Mouse (Mus musculus) hindbrain, embryonic 16.5 days (tissue): Measurements from ENCODE around the gene Snap25. TPM values are rescaled to one million over a fixed set of nuclear protein-coding genes. Genes with fewer than 3 reads are reported as not detected.

Source experiments
- ATAC-seq: fragments of 200-750 bp; cut with Nextera tagmentation; 2 replicates; pipeline ENCODE4 v1.8.0; 2017; ENCODE audit warnings: moderate TSS enrichment, moderate library complexity
- H3K27ac ChIP-seq: fragments of 300-500 bp; sonication (generic); 2 replicates; pipeline ENCODE4 v1.5.1; 2014; ENCODE audit warnings: low read depth, mild to moderate bottlenecking, control low read depth, low read length, moderate library complexity
- H3K27me3 ChIP-seq: fragments of 300-500 bp; sonication (generic); replicated peaks from 2 replicates; pipeline ENCODE4 v1.6.1; 2014; ENCODE audit warnings: low read length; ENCODE audit not compliant: control insufficient read depth, insufficient read depth
- H3K36me3 ChIP-seq: fragments of 300-500 bp; sonication (generic); 2 replicates; pipeline ENCODE4 v1.6.1; 2014; ENCODE audit warnings: mild to moderate bottlenecking, low read length, moderate library complexity, mixed read lengths; ENCODE audit not compliant: control insufficient read depth, insufficient read depth
- H3K4me1 ChIP-seq: fragments of 300-500 bp; sonication (generic); 2 replicates; pipeline ENCODE4 v1.6.1; 2014; ENCODE audit warnings: low read depth, low read length; ENCODE audit not compliant: control insufficient read depth, insufficient read depth
- H3K4me2 ChIP-seq: fragments of 300-500 bp; sonication (generic); 2 replicates; pipeline ENCODE4 v1.6.1; 2014; ENCODE audit warnings: mild to moderate bottlenecking, low read length, control low read depth, moderate library complexity
- H3K4me3 ChIP-seq: fragments of 300-500 bp; sonication (generic); 2 replicates; pipeline ENCODE4 v1.5.1; 2014; ENCODE audit warnings: mild to moderate bottlenecking, low read length, control low read depth, moderate library complexity
- H3K9ac ChIP-seq: fragments of 300-500 bp; sonication (generic); 2 replicates; pipeline ENCODE4 v1.6.1; 2014; ENCODE audit warnings: low read depth, mild to moderate bottlenecking, control low read depth, low read length, moderate library complexity
- H3K9me3 ChIP-seq: fragments of 300-500 bp; sonication (generic); 2 replicates; pipeline ENCODE4 v1.6.1; 2014; ENCODE audit warnings: mild to moderate bottlenecking, low read length, moderate library complexity; ENCODE audit not compliant: control insufficient read depth
- WGBS: fragments of 180-500 bp; shearing (Covaris S2); extraction: QIAGEN DNeasy Blood & Tissue Kit; methylation state at CpG from one replicate; pipeline ENCODE4 v1.1.7; 2014; 5-methylcytosine and 5-hydroxymethylcytosine counted together
- polyA plus RNA-seq: library from polyadenylated mRNA; unstranded; fragments of >200 nt; fragmentation: Nextera tagmentation; extraction: Ambion mirVana; gene quantifications from 2 replicates; pipeline ENCODE4 v1.2.1, GENCODE M21; 2015

The Snap25 gene
- polyA plus RNA-seq: 326 and 328 TPM in 2 replicates

DNA sequence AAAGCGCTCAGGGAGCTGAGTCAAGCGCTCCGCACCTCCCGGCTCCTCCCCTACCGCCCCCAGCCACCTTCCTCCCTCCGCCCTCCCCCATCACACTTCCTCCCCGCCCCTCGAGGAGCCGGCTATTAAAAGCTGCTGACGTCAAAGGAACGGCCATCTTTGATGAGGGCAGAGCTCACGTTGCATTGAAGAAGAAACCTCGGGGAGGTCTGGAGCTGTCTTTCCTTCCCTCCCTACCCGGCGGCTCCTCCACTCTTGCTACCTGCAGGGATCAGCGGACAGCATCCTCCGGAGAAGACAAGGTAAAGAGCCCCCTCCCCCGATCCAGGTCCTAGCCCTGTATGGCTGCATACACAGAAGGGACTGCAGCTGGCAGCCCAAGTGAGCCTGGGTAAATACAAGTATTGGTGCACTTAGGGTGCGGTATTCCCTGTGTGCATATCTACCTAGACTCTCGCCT is at the start of gene Snap25:
Snap25 (plus strand) TSS at position 155 of the 460 bp plus-strand sequence.
- H3K9ac ChIP-seq: peak within 1 kb of the TSS; percentile 85
- H3K4me2 ChIP-seq: peak within 1 kb of the TSS; percentile 69
- peak within 1 kb of the TSS; percentile 90 for H3K27ac ChIP-seq
- peak; percentile 89 for ATAC-seq
- H3K4me1 ChIP-seq: peaks cover 3% of the 10 kb centered on the region
- no peaks in the 10 kb centered on the region for H3K36me3 ChIP-seq
- H3K9me3 ChIP-seq: no peaks in the 10 kb centered on the region
- H3K27me3 ChIP-seq: no peaks in the 10 kb centered on the region
- WGBS: 1% methylated on average over 20 of the region's 20 CpGs
- peak within 1 kb of the TSS; percentile 81 for H3K4me3 ChIP-seq

DNA sequence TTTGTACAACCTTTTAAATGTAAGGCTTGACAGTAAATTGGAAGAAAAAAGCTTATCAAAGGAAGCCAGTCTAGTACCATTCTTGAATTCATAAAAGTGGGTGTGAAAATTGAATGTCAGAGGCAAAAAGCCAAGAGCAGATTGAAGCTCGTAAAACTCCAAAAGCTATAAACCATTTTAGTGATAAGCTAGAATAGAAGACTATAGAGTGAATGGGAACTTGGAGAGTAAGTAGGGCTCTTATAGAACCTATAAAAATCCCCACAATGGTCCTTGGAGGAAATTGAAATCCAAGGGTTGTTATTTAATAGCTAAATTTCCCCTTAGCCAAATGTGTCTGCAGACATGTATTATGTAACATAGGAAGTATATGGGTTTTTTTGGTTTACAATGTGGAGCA is 46.3 kb upstream of the Snap25 start:
- H3K9me3 ChIP-seq: no peaks in the 10 kb centered on the region
- no peak overlapping the region for H3K4me3 ChIP-seq
- WGBS: 83% methylated on average over 1 of the region's 1 CpGs
- no peak overlapping the region for H3K27ac ChIP-seq
- no peak for ATAC-seq
- no peaks in the 10 kb centered on the region for H3K36me3 ChIP-seq
- H3K4me1 ChIP-seq: peaks cover 6% of the 10 kb centered on the region; the same call in 1 of the 2 replicates
- H3K27me3 ChIP-seq: no peaks in the 10 kb centered on the region
- no peak overlapping the region for H3K9ac ChIP-seq
- no peak overlapping the region for H3K4me2 ChIP-seq

DNA sequence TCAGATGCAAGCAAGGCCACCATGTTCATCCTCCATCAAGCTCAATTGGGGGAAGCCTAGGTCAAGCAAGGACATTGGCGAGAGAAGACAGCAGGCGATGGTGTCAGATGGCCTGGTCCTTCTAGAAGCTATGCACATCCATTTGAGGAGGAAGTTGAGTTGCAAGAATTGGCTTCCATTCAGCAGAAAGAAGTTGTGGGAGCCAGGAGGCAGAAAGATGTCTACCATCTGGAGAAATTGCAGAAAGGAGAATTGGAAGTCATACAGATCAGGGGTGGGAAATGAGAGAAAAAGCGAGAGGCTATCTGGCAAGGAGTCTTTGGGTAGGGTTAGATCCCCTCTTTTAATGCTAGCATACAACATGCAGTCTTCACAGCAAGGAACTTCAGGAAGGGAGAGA is 44.1 kb upstream of the Snap25 start:
- Histone ChIP-seq H3K36me3 (no peaks in the 10 kb centered on the region), H3K4me1 (peaks cover 6% of the 10 kb centered on the region; the same call in 1 of the 2 replicates), H3K27ac (no peak overlapping the region), H3K4me2 (no peak overlapping the region), H3K9me3 (no peaks in the 10 kb centered on the region), H3K27me3 (no peaks in the 10 kb centered on the region), H3K4me3 (no peak overlapping the region), H3K9ac (no peak overlapping the region)
- no peak for ATAC-seq
- WGBS: 92% methylated on average over 3 of the region's 3 CpGs

DNA sequence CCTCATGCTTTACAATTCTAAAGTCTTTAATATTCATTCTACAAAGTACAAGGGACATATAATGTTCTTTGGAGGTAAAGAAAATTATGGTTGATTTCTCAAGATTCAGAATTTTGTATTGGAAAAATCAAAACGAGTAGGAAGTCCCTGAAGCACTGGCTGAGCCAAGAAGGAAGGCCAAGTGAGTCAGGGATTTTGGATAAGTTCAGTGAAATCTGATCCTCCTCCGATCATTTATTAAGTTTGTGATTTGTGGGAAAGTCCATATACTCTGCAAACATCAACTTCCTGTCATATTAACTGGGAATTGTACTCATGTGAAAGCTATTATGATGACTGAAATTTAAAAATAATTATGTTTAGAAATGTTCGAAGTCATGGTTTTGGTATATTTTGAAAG is 43.6 kb upstream of the Snap25 start:
- Histone ChIP-seq H3K27me3 (no peaks in the 10 kb centered on the region), H3K4me2 (no peak overlapping the region), H3K36me3 (no peaks in the 10 kb centered on the region), H3K9me3 (no peaks in the 10 kb centered on the region), H3K9ac (no peak overlapping the region), H3K4me1 (peaks cover 6% of the 10 kb centered on the region; the same call in 1 of the 2 replicates), H3K4me3 (no peak overlapping the region), H3K27ac (no peak overlapping the region)
- WGBS: 90% methylated on average over 3 of the region's 3 CpGs
- no peak for ATAC-seq

DNA sequence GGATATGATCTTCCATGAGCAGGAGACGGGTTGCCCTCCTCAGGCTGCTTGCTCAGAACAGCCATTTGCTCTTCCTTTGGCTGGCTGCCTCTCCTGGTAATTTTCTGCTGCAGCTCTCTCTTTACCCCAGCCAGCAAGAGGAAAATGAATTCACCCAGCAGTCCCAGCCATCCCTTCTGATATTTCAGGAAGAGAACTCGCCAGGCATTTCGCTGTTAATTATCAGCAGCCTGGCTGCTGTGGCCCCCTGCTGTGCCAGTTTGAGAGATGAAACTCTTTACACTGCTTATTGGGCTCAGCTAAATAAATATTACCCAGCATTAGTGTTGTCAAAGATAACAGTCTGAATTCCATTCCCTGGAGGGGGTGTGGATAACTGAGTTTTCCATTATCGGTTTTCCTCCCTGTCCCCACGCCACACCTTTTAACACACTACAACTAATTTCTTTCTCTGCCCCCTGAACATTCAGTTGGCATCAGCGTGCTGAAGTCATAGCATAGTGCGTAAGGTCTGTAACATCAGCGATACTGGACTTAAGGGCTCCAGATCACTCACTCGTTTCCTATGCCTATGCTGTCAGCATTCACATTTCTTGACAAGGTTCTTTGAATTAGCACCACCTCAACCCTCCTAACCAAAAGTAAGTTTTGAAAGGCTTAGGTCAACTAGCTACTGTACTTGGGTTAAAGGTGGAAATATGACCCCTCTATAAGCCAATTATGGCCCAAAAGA is 42.5 kb upstream of the Snap25 start:
- no peaks in the 10 kb centered on the region for H3K27me3 ChIP-seq
- no peak overlapping the region for H3K9ac ChIP-seq
- H3K4me3 ChIP-seq: no peak overlapping the region
- peak; percentile 90 for ATAC-seq
- H3K9me3 ChIP-seq: no peaks in the 10 kb centered on the region
- peaks cover 6% of the 10 kb centered on the region; the same call in 1 of the 2 replicates for H3K4me1 ChIP-seq
- peak overlapping the region; percentile 33 for H3K4me2 ChIP-seq
- H3K36me3 ChIP-seq: no peaks in the 10 kb centered on the region
- WGBS: 27% methylated on average over 9 of the region's 9 CpGs
- peak overlapping the region; percentile 64 for H3K27ac ChIP-seq

DNA sequence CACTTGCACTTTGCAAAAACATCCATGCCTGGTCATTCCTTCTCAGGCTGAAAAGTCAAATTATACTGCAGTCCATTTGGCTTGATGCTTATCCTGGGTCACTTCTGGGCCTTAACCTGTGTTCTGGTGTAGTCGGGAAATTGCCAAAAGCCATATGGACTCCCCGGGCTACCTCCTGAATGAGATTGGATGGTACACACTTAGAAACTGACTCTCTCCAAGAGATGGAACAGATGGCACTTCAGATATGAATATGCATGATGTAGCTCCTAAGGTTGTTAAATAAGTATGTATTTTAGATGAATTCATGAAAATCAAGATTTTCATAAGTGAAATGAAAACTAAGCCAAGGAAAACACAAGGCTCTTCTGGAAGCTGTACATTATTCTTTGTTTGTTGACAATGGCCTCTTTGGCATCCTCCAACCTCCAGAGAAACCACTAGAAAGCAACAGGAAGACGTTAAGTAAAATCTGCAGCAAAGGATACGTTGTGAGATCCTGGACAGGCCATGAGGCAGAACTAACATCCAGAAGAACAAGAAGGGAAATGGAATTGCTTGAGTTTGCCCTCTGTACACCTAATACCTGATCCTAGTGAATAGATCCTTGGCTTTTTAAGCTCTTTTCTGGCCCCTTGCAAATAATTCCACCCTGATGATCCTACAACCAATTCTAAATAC is 39.0 kb upstream of the Snap25 start:
- Histone ChIP-seq H3K4me2 (no peak overlapping the region), H3K9me3 (no peaks in the 10 kb centered on the region), H3K4me3 (no peak overlapping the region), H3K9ac (no peak overlapping the region), H3K36me3 (no peaks in the 10 kb centered on the region), H3K27me3 (no peaks in the 10 kb centered on the region), H3K27ac (no peak overlapping the region), H3K4me1 (peaks cover 11% of the 10 kb centered on the region)
- 71% methylated on average over 4 of the region's 4 CpGs for WGBS
- no peak for ATAC-seq

DNA sequence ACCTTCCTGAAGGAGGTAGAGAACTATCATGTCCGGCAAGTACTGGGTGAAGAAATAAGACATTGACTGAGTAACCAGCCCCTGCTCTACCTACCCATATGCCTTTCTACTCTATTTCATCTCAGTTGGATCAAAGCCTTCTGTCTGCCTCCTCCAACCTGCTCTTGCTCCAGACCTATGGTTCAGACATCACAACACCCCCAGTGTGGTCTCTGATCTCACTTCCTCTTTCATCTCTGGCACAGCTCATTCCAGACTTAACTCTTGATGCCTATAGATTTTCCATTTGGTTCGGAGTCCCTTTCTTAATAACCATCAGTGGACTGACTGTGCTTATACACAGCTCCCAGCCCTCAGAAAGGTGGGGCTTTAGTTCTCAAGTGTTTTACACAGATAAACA is 37.1 kb upstream of the Snap25 start:
- H3K4me3 ChIP-seq: no peak overlapping the region
- H3K27ac ChIP-seq: no peak overlapping the region
- H3K4me1 ChIP-seq: peaks cover 13% of the 10 kb centered on the region
- no peak overlapping the region for H3K9ac ChIP-seq
- no peak for ATAC-seq
- H3K27me3 ChIP-seq: no peaks in the 10 kb centered on the region
- 92% methylated on average over 2 of the region's 2 CpGs for WGBS
- H3K4me2 ChIP-seq: no peak overlapping the region
- H3K9me3 ChIP-seq: no peaks in the 10 kb centered on the region
- H3K36me3 ChIP-seq: no peaks in the 10 kb centered on the region

DNA sequence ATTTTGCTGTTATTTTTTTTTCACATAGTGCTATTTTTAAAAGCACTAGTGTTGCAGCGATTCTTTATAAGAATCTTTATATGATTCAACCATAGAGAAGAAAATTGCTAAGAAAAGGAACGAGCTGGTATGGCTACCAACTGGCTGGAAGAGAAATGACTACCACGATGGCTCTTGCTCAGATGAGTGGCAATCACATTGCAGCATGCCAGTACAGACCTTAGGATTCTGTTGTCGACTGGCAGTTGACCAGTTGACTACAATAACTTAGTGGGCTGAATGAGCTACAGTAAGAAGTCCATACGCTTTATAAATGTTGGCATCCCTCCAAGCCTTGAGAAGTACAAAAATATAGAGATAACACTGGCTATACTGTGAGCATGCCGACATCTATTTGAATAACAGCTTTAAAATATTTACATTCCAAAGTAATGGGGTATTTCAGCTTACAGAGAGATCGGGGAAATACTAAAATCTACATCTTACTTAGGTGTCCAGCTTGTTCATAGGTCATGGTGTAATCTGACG is 36.3 kb upstream of the Snap25 start:
- H3K4me2 ChIP-seq: no peak overlapping the region
- WGBS: 73% methylated on average over 8 of the region's 8 CpGs
- no peak overlapping the region for H3K4me3 ChIP-seq
- no peaks in the 10 kb centered on the region for H3K36me3 ChIP-seq
- no peaks in the 10 kb centered on the region for H3K27me3 ChIP-seq
- no peak for ATAC-seq
- H3K9me3 ChIP-seq: no peaks in the 10 kb centered on the region
- H3K9ac ChIP-seq: no peak overlapping the region
- H3K4me1 ChIP-seq: peaks cover 13% of the 10 kb centered on the region
- H3K27ac ChIP-seq: no peak overlapping the region
